Mouse (Mus musculus) liver, embryonic 14.5 days (tissue): ENCODE data around the gene Znrf1. TPM values are rescaled to one million over a fixed set of nuclear protein-coding genes. Genes with fewer than 3 reads are reported as not detected.
A peak's percentile ranks its signal among the peaks of the same experiment; 100 is the strongest.

Source experiments
- ATAC-seq: fragments of 200-750 bp; cut with Nextera tagmentation; 2 replicates; pipeline ENCODE4 v1.8.0; 2017; ENCODE audit warnings: moderate number of reproducible peaks, mild to moderate bottlenecking, moderate library complexity; ENCODE audit not compliant: insufficient read depth
- DNase-seq, 3 experiments: peaks; one replicate each; pipeline ENCODE4 v3.0.0-alpha.2; 2012 to 2013; ENCODE audit warnings: low read depth in 3 of 3, low spot score in 3 of 3
- H3K27ac ChIP-seq: fragments of 300-500 bp; sonication (generic); 2 replicates; pipeline ENCODE4 v1.5.1; 2014; ENCODE audit warnings: moderate library complexity, mild to moderate bottlenecking, control low read depth, inconsistent platforms
- H3K27me3 ChIP-seq: fragments of 300-500 bp; sonication (generic); 2 replicates; pipeline ENCODE4 v1.6.1; 2014; ENCODE audit warnings: mild to moderate bottlenecking, low read length, moderate library complexity; ENCODE audit not compliant: control insufficient read depth, insufficient read depth
- H3K36me3 ChIP-seq: fragments of 300-500 bp; sonication (generic); replicated peaks from 2 replicates; pipeline ENCODE4 v1.6.1; 2014; ENCODE audit warnings: low read depth; ENCODE audit not compliant: control insufficient read depth, insufficient read depth
- H3K4me1 ChIP-seq, 2 experiments: fragments of 200-500 bp in 1 of 2; fragments of 300-500 bp in 1 of 2; sonication (generic) in 1 of 2; replicated peaks; 2 replicates each; pipeline ENCODE4 v1.6.1; 2012 to 2014; ENCODE audit warnings: antibody characterized with exemption in 1 of 2, inconsistent platforms in 1 of 2, low read length in 1 of 2; ENCODE audit not compliant: control insufficient read depth in 2 of 2, insufficient read depth in 2 of 2
- H3K4me2 ChIP-seq: fragments of 300-500 bp; sonication (generic); 2 replicates; pipeline ENCODE4 v1.6.1; 2014; ENCODE audit warnings: low read depth, mild to moderate bottlenecking, control low read depth, moderate library complexity
- H3K4me3 ChIP-seq, 2 experiments: fragments of 200-500 bp in 1 of 2; fragments of 300-500 bp in 1 of 2; sonication (generic) in 1 of 2; 2 replicates each; pipeline ENCODE4 v1.5.1; 2012 to 2014; ENCODE audit warnings: low read depth in 2 of 2, low read length in 2 of 2, mild to moderate bottlenecking in 2 of 2, control low read depth in 1 of 2, inconsistent platforms in 1 of 2, moderate library complexity in 1 of 2; ENCODE audit not compliant: insufficient read depth in 1 of 2
- H3K9ac ChIP-seq: fragments of 300-500 bp; sonication (generic); replicated peaks from 2 replicates; pipeline ENCODE4 v1.6.1; 2014; ENCODE audit warnings: mild to moderate bottlenecking, control low read depth, moderate library complexity
- H3K9me3 ChIP-seq: fragments of 300-500 bp; sonication (generic); 2 replicates; pipeline ENCODE4 v1.6.1; 2016; ENCODE audit warnings: low read length, mixed read lengths; ENCODE audit not compliant: control insufficient read depth
- CTCF ChIP-seq: IDR thresholded peaks from 2 replicates; pipeline ENCODE4 v1.5.1; 2016; ENCODE audit warnings: antibody characterized with exemption, low read depth, control low read depth
- EP300 ChIP-seq: IDR thresholded peaks from 2 replicates; pipeline ENCODE4 v1.6.1; 2016; ENCODE audit warnings: antibody characterized with exemption, low read depth
- WGBS: fragments of 180-500 bp; shearing (Covaris S2); extraction: QIAGEN DNeasy Blood & Tissue Kit; methylation state at CpG from one replicate; pipeline ENCODE4 v1.1.7; 2014; ENCODE audit not compliant: insufficient replicate concordance; 5-methylcytosine and 5-hydroxymethylcytosine counted together
- polyA plus RNA-seq, 2 experiments: library from polyadenylated mRNA; depleted of rRNA in 1 of 2; stranded (reverse) in 1 of 2; unstranded in 1 of 2; fragments of >200 nt; fragmentation: Nextera tagmentation in 1 of 2; extraction: Ambion mirVana in 1 of 2; gene quantifications; 2 replicates each; pipeline versions ENCODE4 v1.2.1 to v1.2.3; 2012 to 2014

Gene Znrf1
- polyA plus RNA-seq, 2 experiments = 4.4 to 12.6 TPM

- no peak overlapping the region for H3K27ac ChIP-seq
- H3K36me3 ChIP-seq = no peaks in the 10 kb centered on the region
- no peaks in the 10 kb centered on the region for H3K9me3 ChIP-seq
- no peak for DNase-seq
- no peak for TF ChIP-seq CTCF
- TF ChIP-seq EP300 = no peak
- no peaks in the 10 kb centered on the region for H3K27me3 ChIP-seq
- WGBS = 75% methylated on average over 14 of the region's 14 CpGs
- ATAC-seq = no peak
- H3K9ac ChIP-seq = no peak overlapping the region
- no peak overlapping the region for H3K4me3 ChIP-seq
- no peak overlapping the region for H3K4me2 ChIP-seq
- no peaks in the 10 kb centered on the region; a peak in 1 of 4 replicates for H3K4me1 ChIP-seq
These were observed 91.0 kb downstream of the Znrf1 start for GRCm38 (mm10) chr8:111626933-111627332.

DNA sequence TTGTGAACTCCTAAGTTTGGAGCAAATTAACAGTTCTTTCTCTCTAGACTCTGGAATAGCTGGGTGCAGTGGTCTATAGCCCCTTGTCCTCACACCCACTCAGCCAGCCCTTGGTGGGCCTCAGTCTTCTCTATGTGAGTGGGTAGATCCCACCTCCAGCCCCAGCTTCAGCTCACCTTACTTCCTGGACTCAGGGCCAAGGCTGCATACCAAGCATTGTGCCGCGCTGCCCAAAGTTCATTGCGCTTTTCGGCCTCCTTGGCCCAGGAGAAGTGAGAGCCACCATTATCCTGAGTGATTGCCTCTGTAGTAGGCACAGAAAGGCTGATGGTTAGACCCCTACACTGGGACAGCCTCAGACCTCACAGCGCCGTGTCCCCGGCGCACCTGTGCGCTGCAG is 92.0 kb downstream of the Znrf1 start:
- Histone ChIP-seq H3K9ac (no peak overlapping the region), H3K36me3 (no peaks in the 10 kb centered on the region), H3K27me3 (no peaks in the 10 kb centered on the region), H3K4me3 (no peak overlapping the region), H3K9me3 (no peaks in the 10 kb centered on the region), H3K27ac (no peak overlapping the region), H3K4me1 (no peaks in the 10 kb centered on the region; a peak in 1 of 4 replicates), H3K4me2 (no peak overlapping the region)
- TF ChIP-seq EP300 (no peak), CTCF (no peak)
- DNase-seq (no peak), ATAC-seq (no peak)
- WGBS = 90% methylated on average over 9 of the region's 9 CpGs

GRCm38 (mm10) chr8:111628401-111628800 is 92.5 kb downstream of the Znrf1 start:
- DNase-seq (no peak), ATAC-seq (no peak)
- no peak overlapping the region for H3K27ac ChIP-seq
- WGBS = 83% methylated on average over 12 of the region's 12 CpGs
- TF ChIP-seq CTCF = no peak
- TF ChIP-seq EP300 = no peak
- H3K9ac ChIP-seq = no peak overlapping the region
- no peak overlapping the region for H3K4me2 ChIP-seq
- no peaks in the 10 kb centered on the region for H3K9me3 ChIP-seq
- no peaks in the 10 kb centered on the region for H3K36me3 ChIP-seq
- H3K27me3 ChIP-seq = no peaks in the 10 kb centered on the region
- H3K4me1 ChIP-seq = no peaks in the 10 kb centered on the region; a peak in 1 of 4 replicates
- no peak overlapping the region for H3K4me3 ChIP-seq

DNA sequence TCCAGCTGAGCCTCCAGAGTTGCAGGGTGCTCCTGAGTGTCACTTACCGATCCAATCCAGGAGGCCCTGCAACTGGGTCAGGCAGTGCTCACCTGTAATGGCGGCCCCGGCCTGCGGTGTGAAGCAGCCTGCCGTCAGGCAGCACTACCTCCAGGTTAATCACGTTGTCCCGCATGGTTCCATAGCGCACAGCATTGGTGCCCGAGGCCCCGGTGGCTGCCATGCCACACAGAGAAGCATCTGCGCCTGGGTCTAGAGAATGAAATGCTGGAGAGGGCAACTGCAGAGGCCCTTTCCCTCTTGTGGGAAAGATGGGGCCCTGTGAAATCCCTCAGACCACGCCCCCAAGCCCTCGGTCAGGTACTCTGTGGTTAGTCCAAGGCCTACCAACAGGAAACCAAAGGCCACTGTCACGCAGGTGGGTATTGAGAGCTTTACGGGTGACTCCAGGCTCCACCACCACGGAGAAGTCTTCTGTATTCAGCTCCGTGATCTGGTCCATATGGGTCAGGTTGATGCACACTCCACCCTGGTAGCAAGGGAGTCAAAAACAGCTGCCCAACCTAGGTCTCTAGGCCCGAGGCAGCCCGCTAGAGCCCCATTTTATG is 93.1 kb downstream of the Znrf1 start:
- DNase-seq = no peak
- no peak overlapping the region for H3K9ac ChIP-seq
- no peak for ATAC-seq
- H3K4me2 ChIP-seq = no peak overlapping the region
- no peak for TF ChIP-seq EP300
- no peak for TF ChIP-seq CTCF
- no peaks in the 10 kb centered on the region for H3K36me3 ChIP-seq
- no peaks in the 10 kb centered on the region for H3K9me3 ChIP-seq
- H3K27me3 ChIP-seq = no peaks in the 10 kb centered on the region
- H3K27ac ChIP-seq = no peak overlapping the region
- WGBS = 62% methylated on average over 19 of the region's 19 CpGs
- H3K4me1 ChIP-seq = no peaks in the 10 kb centered on the region; a peak in 1 of 4 replicates
- no peak overlapping the region for H3K4me3 ChIP-seq

DNA sequence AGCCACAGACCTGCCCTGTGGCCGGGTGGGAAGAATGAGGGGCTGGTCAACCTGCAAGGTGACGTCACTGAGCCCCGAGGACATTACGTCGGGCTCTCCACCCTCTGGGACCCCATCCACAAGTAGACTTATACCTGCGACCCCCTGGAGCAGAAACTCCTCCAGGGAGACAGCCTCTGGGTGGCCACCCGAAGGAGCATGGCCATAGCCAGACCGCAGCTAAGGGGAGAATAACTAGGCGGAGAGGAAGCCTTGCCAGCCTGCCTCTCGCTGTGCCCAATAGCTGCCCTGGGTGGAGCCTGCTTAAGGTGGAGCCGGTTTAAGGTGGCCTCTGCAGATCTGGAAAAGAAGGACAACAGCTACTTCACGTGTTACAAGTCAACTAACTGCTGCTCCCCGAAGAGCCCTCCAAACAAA is 94.2 kb downstream of the Znrf1 start, which contains the start of gene Ldhd:
Gene Ldhd (minus strand): TSS at position 270 of the 417 bp plus-strand sequence.
- ATAC-seq = peak; percentile 29; the same call in 1 of the 2 replicates
- no peak within 1 kb of the TSS for H3K9ac ChIP-seq
- H3K4me3 ChIP-seq = peak within 1 kb of the TSS in 1 of 2 experiments; percentile 19; a peak in 2 of 4 replicates
- no peaks in the 10 kb centered on the region for H3K9me3 ChIP-seq
- no peak within 1 kb of the TSS for H3K27ac ChIP-seq
- 38% methylated on average over 13 of the region's 13 CpGs for WGBS
- TF ChIP-seq EP300 (no peak), CTCF (0 out of 2 replicates have a peak, but pooled peaks have one; percentile 0)
- H3K4me2 ChIP-seq = peak within 1 kb of the TSS; percentile 27; the same call in 1 of the 2 replicates
- no peaks in the 10 kb centered on the region; a peak in 1 of 4 replicates for H3K4me1 ChIP-seq
- H3K27me3 ChIP-seq = no peaks in the 10 kb centered on the region
- DNase-seq = no peak
- no peaks in the 10 kb centered on the region for H3K36me3 ChIP-seq
